ENCODE assay signal across 18 mouse cellular contexts in the genomic region with DNA sequence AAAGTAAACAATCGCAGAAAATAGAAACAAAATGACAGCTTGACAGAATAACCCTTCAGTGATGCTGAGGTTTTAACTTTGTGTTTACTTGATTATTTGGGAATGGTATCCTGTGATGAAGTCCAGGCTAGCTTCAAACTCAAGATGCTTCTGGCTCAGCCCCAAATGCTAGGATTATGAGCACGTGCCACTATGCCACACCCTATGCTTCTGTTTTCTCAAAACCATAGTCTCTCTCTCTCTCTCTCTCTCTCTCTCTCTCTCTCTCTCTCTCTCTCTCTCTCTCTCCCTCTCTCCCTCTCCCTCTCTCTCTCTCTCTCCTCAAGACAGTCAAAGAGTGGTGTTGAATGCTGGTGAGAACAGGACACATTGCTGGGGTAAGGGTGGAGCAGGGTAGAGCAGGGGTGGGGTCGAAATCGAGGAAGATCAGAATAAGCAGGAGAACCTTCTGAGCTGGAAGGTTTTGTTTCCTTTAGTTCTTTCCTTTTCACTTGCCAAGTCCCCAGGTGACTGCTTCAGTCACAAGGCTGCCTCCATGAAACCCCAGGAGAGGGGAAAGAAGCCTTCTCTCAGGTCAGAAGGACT.
DNase-seq lines count a peak whose midpoint lies in the region; ATAC-seq and TF ChIP-seq lines count a peak whose summit lies in the region.
"Had no signal": no experiment of that assay in that cellular context is flagged by ENCODE, and none has a peak within 500 bp of the region (broad histone marks: within the 10 kb centered on the region; RNA-seq: fewer than 3 reads in every experiment).

No protein-coding gene starts in this region.

- H3K4me1 ChIP-seq in lung, embryonic 14.5 days (ENCODE audit: insufficient read depth), result peaks cover 8% of the 10 kb centered on the region; the same call in 1 of the 2 replicates
- 0 out of 2 replicates have a peak, but pooled peaks cover 2% of the 10 kb centered on the region for H3K4me1 ChIP-seq in lung, postnatal 0 days (ENCODE audit: insufficient read depth, low read depth, low read length)
- H3K4me1 ChIP-seq in embryonic facial prominence, embryonic 10.5 days, result peaks cover 35% of the 10 kb centered on the region
- peaks cover 39% of the 10 kb centered on the region for H3K4me1 ChIP-seq in liver, embryonic 15.5 days (replicated peaks)
- peaks cover 6% of the 10 kb centered on the region; the same call in 1 of the 2 replicates for H3K4me1 ChIP-seq in stomach, embryonic 14.5 days (ENCODE audit: control insufficient read depth, insufficient read depth, low read length)
- H3K4me1 ChIP-seq in hindbrain, embryonic 16.5 days (ENCODE audit: control insufficient read depth, insufficient read depth, low read depth, low read length), result no peaks in the 10 kb centered on the region
- no peaks in the 10 kb centered on the region for H3K4me1 ChIP-seq in hindbrain, embryonic 11.5 days (replicated peaks; ENCODE audit: control insufficient read depth, insufficient read depth, low read length)
- H3K4me1 ChIP-seq: embryonic facial prominence, embryonic 15.5 days; forebrain, embryonic 12.5 days had no signal

- DNase-seq in lung, embryonic 14.5 days, result peak; percentile 55
- DNase-seq in lung, postnatal 0 days (ENCODE audit: low spot score), result no peak
- DNase-seq in embryonic facial prominence, embryonic 10.5 days (ENCODE audit: low spot score), result no peak
- DNase-seq in cerebellum, adult 9-11 months, result no peak
- no peak for DNase-seq in hindbrain, embryonic 11.5 days (ENCODE audit: low spot score)
- DNase-seq: cerebellum, postnatal 10 days had no signal

- no peak overlapping the region for H3K9ac ChIP-seq in lung, embryonic 14.5 days
- no peak overlapping the region for H3K9ac ChIP-seq in lung, postnatal 0 days (replicated peaks; ENCODE audit: low read depth)
- no peak overlapping the region for H3K9ac ChIP-seq in liver, embryonic 15.5 days
- no peak overlapping the region for H3K9ac ChIP-seq in stomach, embryonic 14.5 days (replicated peaks; ENCODE audit: low read depth, low read length)
- no peak overlapping the region for H3K9ac ChIP-seq in hindbrain, embryonic 16.5 days (ENCODE audit: low read depth, low read length)
- H3K9ac ChIP-seq in hindbrain, embryonic 11.5 days (ENCODE audit: low read depth, low read length), result no peak overlapping the region
- H3K9ac ChIP-seq: embryonic facial prominence, embryonic 15.5 days; forebrain, embryonic 12.5 days; heart, embryonic 13.5 days; hindbrain, embryonic 14.5 days; kidney, embryonic 15.5 days; limb, embryonic 12.5 days had no signal

- H3K27ac ChIP-seq in lung, embryonic 14.5 days (ENCODE audit: low read depth), result peak overlapping the region; percentile 55; the same call in 1 of the 2 replicates
- H3K27ac ChIP-seq in lung, postnatal 0 days (ENCODE audit: low read length), result no peak overlapping the region
- peak overlapping the region; percentile 57; the same call in 1 of the 2 replicates for H3K27ac ChIP-seq in embryonic facial prominence, embryonic 10.5 days (replicated peaks)
- H3K27ac ChIP-seq in liver, embryonic 15.5 days (replicated peaks), result peak overlapping the region; percentile 60
- peak overlapping the region; percentile 30; the same call in 1 of the 2 replicates for H3K27ac ChIP-seq in stomach, embryonic 14.5 days (ENCODE audit: low read length)
- no peak overlapping the region for H3K27ac ChIP-seq in hindbrain, embryonic 16.5 days (ENCODE audit: low read depth, low read length)
- H3K27ac ChIP-seq in hindbrain, embryonic 11.5 days (ENCODE audit: low read depth, low read length), result no peak overlapping the region
- H3K27ac ChIP-seq: embryonic facial prominence, embryonic 15.5 days; forebrain, embryonic 12.5 days; gastrocnemius, adult 2 months; heart, embryonic 13.5 days; hindbrain, embryonic 14.5 days; kidney, embryonic 15.5 days; limb, embryonic 12.5 days had no signal

- 61% methylated on average over 4 of the region's 4 CpGs for WGBS in lung, embryonic 14.5 days
- 56% methylated on average over 4 of the region's 4 CpGs for WGBS in lung, postnatal 0 days
- 84% methylated on average over 4 of the region's 4 CpGs for WGBS in embryonic facial prominence, embryonic 10.5 days
- 34% methylated on average over 4 of the region's 4 CpGs for WGBS in liver, embryonic 15.5 days (ENCODE audit: insufficient replicate concordance)
- 62% methylated on average over 4 of the region's 4 CpGs for WGBS in stomach, embryonic 14.5 days
- 85% methylated on average over 4 of the region's 4 CpGs for WGBS in hindbrain, embryonic 16.5 days
- 87% methylated on average over 4 of the region's 4 CpGs for WGBS in hindbrain, embryonic 11.5 days

- peak; percentile 26; the same call in 1 of the 2 replicates for ATAC-seq in lung, embryonic 14.5 days (ENCODE audit: insufficient read depth)
- ATAC-seq in lung, postnatal 0 days, result no peak
- no peak for ATAC-seq in liver, embryonic 15.5 days (ENCODE audit: insufficient read depth)
- ATAC-seq in stomach, embryonic 14.5 days (ENCODE audit: insufficient number of reproducible peaks, insufficient read depth, low FRiP score, low read depth), result no peak
- ATAC-seq in hindbrain, embryonic 16.5 days, result no peak
- ATAC-seq in hindbrain, embryonic 11.5 days (ENCODE audit: low FRiP score), result no peak
- ATAC-seq: intestine, postnatal 0 days had no signal

- no peaks in the 10 kb centered on the region for H3K36me3 ChIP-seq in lung, embryonic 14.5 days (ENCODE audit: insufficient read depth)
- no peaks in the 10 kb centered on the region for H3K36me3 ChIP-seq in lung, postnatal 0 days (ENCODE audit: insufficient read depth, low read length)
- no peaks in the 10 kb centered on the region for H3K36me3 ChIP-seq in embryonic facial prominence, embryonic 10.5 days (replicated peaks)
- H3K36me3 ChIP-seq in liver, embryonic 15.5 days (replicated peaks), result no peaks in the 10 kb centered on the region
- no peaks in the 10 kb centered on the region for H3K36me3 ChIP-seq in stomach, embryonic 14.5 days (ENCODE audit: control insufficient read depth, insufficient read depth, low read length)
- no peaks in the 10 kb centered on the region for H3K36me3 ChIP-seq in hindbrain, embryonic 16.5 days (ENCODE audit: control insufficient read depth, insufficient read depth, low read length)
- no peaks in the 10 kb centered on the region for H3K36me3 ChIP-seq in hindbrain, embryonic 11.5 days (ENCODE audit: control insufficient read depth, insufficient read depth, low read length)
- H3K36me3 ChIP-seq: embryonic facial prominence, embryonic 15.5 days; forebrain, embryonic 12.5 days; heart, embryonic 13.5 days; kidney, embryonic 15.5 days; limb, embryonic 12.5 days had no signal

- no peaks in the 10 kb centered on the region for H3K27me3 ChIP-seq in lung, embryonic 14.5 days (ENCODE audit: insufficient read depth, low read length)
- no peaks in the 10 kb centered on the region for H3K27me3 ChIP-seq in lung, postnatal 0 days (replicated peaks; ENCODE audit: insufficient read depth, low read length)
- no peaks in the 10 kb centered on the region for H3K27me3 ChIP-seq in embryonic facial prominence, embryonic 10.5 days (replicated peaks; ENCODE audit: low read depth, poor library complexity, severe bottlenecking)
- no peaks in the 10 kb centered on the region for H3K27me3 ChIP-seq in liver, embryonic 15.5 days
- no peaks in the 10 kb centered on the region for H3K27me3 ChIP-seq in stomach, embryonic 14.5 days (ENCODE audit: control insufficient read depth, insufficient read depth, low read length)
- H3K27me3 ChIP-seq in hindbrain, embryonic 16.5 days (replicated peaks; ENCODE audit: control insufficient read depth, insufficient read depth, low read length), result no peaks in the 10 kb centered on the region
- no peaks in the 10 kb centered on the region for H3K27me3 ChIP-seq in hindbrain, embryonic 11.5 days (ENCODE audit: control insufficient read depth, insufficient read depth, low read length)
- H3K27me3 ChIP-seq: embryonic facial prominence, embryonic 15.5 days; forebrain, embryonic 12.5 days; heart, embryonic 13.5 days; kidney, embryonic 15.5 days had no signal

- no peak overlapping the region for H3K4me3 ChIP-seq in lung, embryonic 14.5 days (ENCODE audit: low read depth, low read length)
- H3K4me3 ChIP-seq in lung, postnatal 0 days (ENCODE audit: low read depth, low read length), result no peak overlapping the region
- no peak overlapping the region for H3K4me3 ChIP-seq in embryonic facial prominence, embryonic 10.5 days
- H3K4me3 ChIP-seq in liver, embryonic 15.5 days (replicated peaks), result no peak overlapping the region
- no peak overlapping the region for H3K4me3 ChIP-seq in stomach, embryonic 14.5 days (ENCODE audit: low read depth, low read length)
- H3K4me3 ChIP-seq in hindbrain, embryonic 16.5 days (ENCODE audit: low read length), result no peak overlapping the region
- no peak overlapping the region for H3K4me3 ChIP-seq in hindbrain, embryonic 11.5 days (ENCODE audit: low read depth, low read length)
- H3K4me3 ChIP-seq: embryonic facial prominence, embryonic 15.5 days; forebrain, embryonic 12.5 days; gastrocnemius, adult 2 months; heart, embryonic 13.5 days; kidney, embryonic 15.5 days; limb, embryonic 12.5 days had no signal

- TF ChIP-seq CTCF in lung, embryonic 14.5 days (IDR thresholded peaks at IDR 0.05; ENCODE audit: low read depth), result no peak
- no peak for TF ChIP-seq CTCF in lung, postnatal 0 days (IDR thresholded peaks at IDR 0.05)

- H3K4me2 ChIP-seq in lung, embryonic 14.5 days, result no peak overlapping the region
- H3K4me2 ChIP-seq in lung, postnatal 0 days (replicated peaks; ENCODE audit: low read depth, low read length), result no peak overlapping the region
- peak overlapping the region; percentile 31 for H3K4me2 ChIP-seq in liver, embryonic 15.5 days
- no peak overlapping the region for H3K4me2 ChIP-seq in stomach, embryonic 14.5 days (replicated peaks; ENCODE audit: low read depth, low read length)
- H3K4me2 ChIP-seq in hindbrain, embryonic 16.5 days (ENCODE audit: low read length), result no peak overlapping the region
- H3K4me2 ChIP-seq in hindbrain, embryonic 11.5 days (replicated peaks; ENCODE audit: low read depth, low read length), result no peak overlapping the region
- H3K4me2 ChIP-seq: embryonic facial prominence, embryonic 15.5 days; forebrain, embryonic 12.5 days; heart, embryonic 13.5 days; hindbrain, embryonic 14.5 days; kidney, embryonic 15.5 days; limb, embryonic 12.5 days; midbrain, embryonic 11.5 days had no signal

- no peak for TF ChIP-seq EP300 in lung, postnatal 0 days (IDR thresholded peaks at IDR 0.05)

- no peaks in the 10 kb centered on the region for H3K9me3 ChIP-seq in lung, embryonic 14.5 days (ENCODE audit: low read depth, low read length)
- H3K9me3 ChIP-seq in lung, postnatal 0 days (ENCODE audit: low read length), result no peaks in the 10 kb centered on the region
- no peaks in the 10 kb centered on the region for H3K9me3 ChIP-seq in embryonic facial prominence, embryonic 10.5 days
- H3K9me3 ChIP-seq in liver, embryonic 15.5 days (replicated peaks), result no peaks in the 10 kb centered on the region
- H3K9me3 ChIP-seq in stomach, embryonic 14.5 days (ENCODE audit: control insufficient read depth, low read depth, low read length), result no peaks in the 10 kb centered on the region
- no peaks in the 10 kb centered on the region for H3K9me3 ChIP-seq in hindbrain, embryonic 16.5 days (ENCODE audit: control insufficient read depth, low read length)
- no peaks in the 10 kb centered on the region for H3K9me3 ChIP-seq in hindbrain, embryonic 11.5 days (ENCODE audit: control insufficient read depth, low read length)
- H3K9me3 ChIP-seq: embryonic facial prominence, embryonic 15.5 days; forebrain, embryonic 12.5 days; heart, embryonic 13.5 days; kidney, embryonic 15.5 days; limb, embryonic 12.5 days had no signal

Comparison
In these comparisons a context has a peak if more than half of its experiments do, and no peak if none do; other contexts are left out.
1. H3K27ac ChIP-seq: peak in lung, embryonic 14.5 days (single experiment), embryonic facial prominence, embryonic 10.5 days (single experiment), liver, embryonic 15.5 days (single experiment) and stomach, embryonic 14.5 days (single experiment); none in lung, postnatal 0 days (single experiment), hindbrain, embryonic 16.5 days (single experiment) and hindbrain, embryonic 11.5 days (single experiment).